Mouse (Mus musculus) adrenal gland, postnatal 36 days (tissue): ENCODE data around the gene Ndufa4l2. TPM values are rescaled to one million over a fixed set of nuclear protein-coding genes. Genes with fewer than 3 reads are reported as not detected.

Source experiments
- DNase-seq, 2 experiments: peaks; one replicate each; pipeline ENCODE4 v3.0.0; 2021; ENCODE audit warnings: mixed read lengths in 1 of 2
- total RNA-seq, 2 experiments: library from RNA; stranded (reverse); gene quantifications; 2 replicates each; pipeline ENCODE4 v1.2.3; 2021

The Ndufa4l2 gene
- total RNA-seq, 2 experiments from 2014 or later: 29.7 to 45.6 TPM

- peak; percentile 74 to 86 for DNase-seq
Observed at GRCm38 (mm10) chr10:127526681-127527080, 11.9 kb downstream of the Ndufa4l2 start.

GRCm38 (mm10) chr10:127527481-127527880, 12.7 kb downstream of the Ndufa4l2 start:
- no peak for DNase-seq

GRCm38 (mm10) chr10:127530945-127531344, 16.2 kb downstream of the Ndufa4l2 start:
- DNase-seq: no peak

GRCm38 (mm10) chr10:127531548-127531947, 16.8 kb downstream of the Ndufa4l2 start:
- no peak for DNase-seq

- DNase-seq: peak; percentile 48 to 65
Observed at GRCm38 (mm10) chr10:127534036-127534928, 19.5 kb downstream of the Ndufa4l2 start, which contains the start of gene Nxph4. Gene Nxph4, minus strand, starts transcription at chr10:127534559.

GRCm38 (mm10) chr10:127534929-127535384, 20.2 kb downstream of the Ndufa4l2 start:
- DNase-seq: no peak

- peak in 1 of 2 experiments; percentile 50 for DNase-seq
Observed at GRCm38 (mm10) chr10:127536586-127537314, 22.0 kb downstream of the Ndufa4l2 start.

GRCm38 (mm10) chr10:127537854-127538583, 23.3 kb downstream of the Ndufa4l2 start:
- peak; percentile 79 to 85 for DNase-seq

- DNase-seq: no peak
Observed at GRCm38 (mm10) chr10:127541510-127541909, 26.7 kb downstream of the Ndufa4l2 start.

GRCm38 (mm10) chr10:127542084-127542483, 27.3 kb downstream of the Ndufa4l2 start:
- DNase-seq: no peak

- no peak for DNase-seq
Observed at GRCm38 (mm10) chr10:127542720-127543119, 28.0 kb downstream of the Ndufa4l2 start.

GRCm38 (mm10) chr10:127543916-127544315, 29.1 kb downstream of the Ndufa4l2 start:
- DNase-seq: no peak

GRCm38 (mm10) chr10:127544375-127544774, 29.6 kb downstream of the Ndufa4l2 start:
- DNase-seq: peak; percentile 42 to 55

- DNase-seq: no peak
Observed at GRCm38 (mm10) chr10:127546505-127546904, 31.7 kb downstream of the Ndufa4l2 start.

GRCm38 (mm10) chr10:127548236-127548635, 33.5 kb downstream of the Ndufa4l2 start:
- no peak for DNase-seq

GRCm38 (mm10) chr10:127549892-127550291, 35.1 kb downstream of the Ndufa4l2 start:
- DNase-seq: no peak

- no peak for DNase-seq
Observed at GRCm38 (mm10) chr10:127555703-127556102, 40.9 kb downstream of the Ndufa4l2 start.

- DNase-seq: no peak
Observed at GRCm38 (mm10) chr10:127557397-127557796, 42.6 kb downstream of the Ndufa4l2 start.

GRCm38 (mm10) chr10:127561145-127561544, 46.4 kb downstream of the Ndufa4l2 start:
- DNase-seq: no peak

- DNase-seq: no peak
Observed at GRCm38 (mm10) chr10:127563840-127564239, 49.1 kb downstream of the Ndufa4l2 start.

- DNase-seq: peak; percentile 56 to 61
Observed at GRCm38 (mm10) chr10:127564301-127564700, 49.5 kb downstream of the Ndufa4l2 start.
